Mouse (Mus musculus) midbrain, embryonic 16.5 days (tissue): ENCODE data around the gene Zfp580. TPM values are rescaled to one million over a fixed set of nuclear protein-coding genes. Genes with fewer than 3 reads are reported as not detected.
"Not testable (repeated sequence)": the region's sequence is repeated elsewhere in the genome, so short reads cannot be mapped to it uniquely, and the experiment has no call there.

Source experiments
- ATAC-seq: fragments of 200-750 bp; cut with Nextera tagmentation; 2 replicates; pipeline ENCODE4 v1.8.0; 2017; ENCODE audit warnings: moderate TSS enrichment
- H3K27ac ChIP-seq: fragments of 300-500 bp; sonication (generic); 2 replicates; pipeline ENCODE4 v1.5.1; 2014; ENCODE audit warnings: mild to moderate bottlenecking, low read length, mixed read lengths
- H3K27me3 ChIP-seq: fragments of 300-500 bp; sonication (generic); 2 replicates; pipeline ENCODE4 v1.6.1; 2014; ENCODE audit warnings: low read depth, low read length, mixed read lengths; ENCODE audit not compliant: control insufficient read depth, insufficient read depth
- H3K36me3 ChIP-seq: fragments of 300-500 bp; sonication (generic); 2 replicates; pipeline ENCODE4 v1.6.1; 2014; ENCODE audit warnings: mild to moderate bottlenecking, low read length, moderate library complexity, mixed read lengths; ENCODE audit not compliant: control insufficient read depth, insufficient read depth
- H3K4me1 ChIP-seq: fragments of 300-500 bp; sonication (generic); 2 replicates; pipeline ENCODE4 v1.6.1; 2014; ENCODE audit warnings: mild to moderate bottlenecking, low read length, mixed read lengths; ENCODE audit not compliant: control insufficient read depth, insufficient read depth
- H3K4me2 ChIP-seq: fragments of 300-500 bp; sonication (generic); 2 replicates; pipeline ENCODE4 v1.6.1; 2014; ENCODE audit warnings: mild to moderate bottlenecking, low read length, mixed read lengths
- H3K4me3 ChIP-seq: fragments of 300-500 bp; sonication (generic); 2 replicates; pipeline ENCODE4 v1.5.1; 2014; ENCODE audit warnings: low read depth, mild to moderate bottlenecking, low read length, moderate library complexity, mixed read lengths
- H3K9ac ChIP-seq: fragments of 300-500 bp; sonication (generic); 2 replicates; pipeline ENCODE4 v1.6.1; 2014; ENCODE audit warnings: low read depth, low read length, mixed read lengths
- H3K9me3 ChIP-seq: fragments of 300-500 bp; sonication (generic); replicated peaks from 2 replicates; pipeline ENCODE4 v1.6.1; 2014; ENCODE audit warnings: mild to moderate bottlenecking, low read length, mixed read lengths; ENCODE audit not compliant: control insufficient read depth, poor library complexity, severe bottlenecking
- WGBS: fragments of 180-500 bp; shearing (Covaris S2); extraction: QIAGEN DNeasy Blood & Tissue Kit; methylation state at CpG from one replicate; pipeline ENCODE4 v1.1.7; 2014; 5-methylcytosine and 5-hydroxymethylcytosine counted together
- polyA plus RNA-seq: library from polyadenylated mRNA; unstranded; fragments of >200 nt; fragmentation: Nextera tagmentation; extraction: Ambion mirVana; gene quantifications from 2 replicates; pipeline ENCODE4 v1.2.1, GENCODE M21; 2015

Gene Zfp580
- polyA plus RNA-seq, 1 experiment from 2014 or later = 117 TPM

GRCm38 (mm10) chr7:5074984-5075383 lies 23.6 kb downstream of the Zfp580 start:
- Histone ChIP-seq H3K9ac (no peak overlapping the region), H3K27me3 (no peaks in the 10 kb centered on the region), H3K4me3 (no peak overlapping the region), H3K27ac (no peak overlapping the region), H3K36me3 (peaks cover 46% of the 10 kb centered on the region), H3K9me3 (no peaks in the 10 kb centered on the region), H3K4me1 (no peaks in the 10 kb centered on the region), H3K4me2 (no peak overlapping the region)
- 96% methylated on average over 5 of the region's 5 CpGs for WGBS
- ATAC-seq = no peak

GRCm38 (mm10) chr7:5076931-5077330 lies 25.6 kb downstream of the Zfp580 start:
- ATAC-seq = no peak
- H3K36me3 ChIP-seq = peaks cover 31% of the 10 kb centered on the region

GRCm38 (mm10) chr7:5079365-5080009 lies 28.1 kb downstream of the Zfp580 start:
- peak overlapping the region; percentile 96 for H3K9ac ChIP-seq

More at GRCm38 (mm10) chr7:5076931-5077330, 25.6 kb downstream of the Zfp580 start:
- H3K9ac ChIP-seq = no peak overlapping the region
- peaks cover 11% of the 10 kb centered on the region for H3K4me1 ChIP-seq
- H3K4me3 ChIP-seq = no peak overlapping the region
- no peaks in the 10 kb centered on the region for H3K27me3 ChIP-seq
- H3K27ac ChIP-seq = no peak overlapping the region
- no peak overlapping the region for H3K4me2 ChIP-seq
- WGBS = 91% methylated on average over 2 of the region's 2 CpGs
- no peaks in the 10 kb centered on the region for H3K9me3 ChIP-seq

GRCm38 (mm10) chr7:5080010-5080751 lies 28.8 kb downstream of the Zfp580 start, which contains the start of gene Epn1:
Epn1 (plus strand) TSS chr7:5080235.
- WGBS = 1% methylated on average over 57 of the region's 81 CpGs

More at GRCm38 (mm10) chr7:5079365-5080009, 28.1 kb downstream of the Zfp580 start:
- Histone ChIP-seq H3K36me3 (peaks cover 20% of the 10 kb centered on the region), H3K4me1 (peaks cover 24% of the 10 kb centered on the region), H3K4me2 (peak overlapping the region; percentile 63), H3K27ac (peak overlapping the region; percentile 89), H3K4me3 (peak overlapping the region; percentile 99)
- ATAC-seq = peak; percentile 62
- not testable (repeated sequence) for H3K9me3 ChIP-seq, H3K27me3 ChIP-seq
- 46% methylated on average over 7 of the region's 13 CpGs for WGBS

GRCm38 (mm10) chr7:5080815-5081214 lies 29.5 kb downstream of the Zfp580 start:
- Histone ChIP-seq H3K4me2 (peak overlapping the region; percentile 63), H3K27ac (peak overlapping the region; percentile 89), H3K4me3 (peak overlapping the region; percentile 99), H3K9me3 (no peaks in the 10 kb centered on the region), H3K27me3 (no peaks in the 10 kb centered on the region), H3K4me1 (peaks cover 24% of the 10 kb centered on the region), H3K9ac (peak overlapping the region; percentile 96), H3K36me3 (peaks cover 13% of the 10 kb centered on the region)
- no peak for ATAC-seq
- WGBS = 15% methylated on average over 6 of the region's 6 CpGs

More at GRCm38 (mm10) chr7:5080010-5080751, 28.8 kb downstream of the Zfp580 start, which contains the start of gene Epn1:
- H3K4me1 ChIP-seq = peaks cover 24% of the 10 kb centered on the region
- H3K4me3 ChIP-seq = peak within 1 kb of the TSS; percentile 99
- no peaks in the 10 kb centered on the region for H3K9me3 ChIP-seq
- H3K9ac ChIP-seq = peak within 1 kb of the TSS; percentile 96
- H3K4me2 ChIP-seq = peak within 1 kb of the TSS; percentile 63
- H3K27me3 ChIP-seq = no peaks in the 10 kb centered on the region
- peak within 1 kb of the TSS; percentile 89 for H3K27ac ChIP-seq
- peaks cover 13% of the 10 kb centered on the region for H3K36me3 ChIP-seq
- peak; percentile 97 for ATAC-seq

- Histone ChIP-seq H3K4me1 (peaks cover 24% of the 10 kb centered on the region), H3K27me3 (no peaks in the 10 kb centered on the region), H3K9ac (peak overlapping the region; percentile 20; the same call in 1 of the 2 replicates), H3K4me2 (peak overlapping the region; percentile 63), H3K9me3 (no peaks in the 10 kb centered on the region), H3K4me3 (peak overlapping the region; percentile 99), H3K36me3 (peaks cover 12% of the 10 kb centered on the region), H3K27ac (no peak overlapping the region)
- ATAC-seq = no peak
- 71% methylated on average over 6 of the region's 6 CpGs for WGBS
These were observed 29.9 kb downstream of the Zfp580 start for GRCm38 (mm10) chr7:5081241-5081640.

GRCm38 (mm10) chr7:5081939-5082338 lies 30.6 kb downstream of the Zfp580 start:
- H3K4me2 ChIP-seq = no peak overlapping the region

GRCm38 (mm10) chr7:5083325-5084105 lies 32.2 kb downstream of the Zfp580 start:
- peaks cover 3% of the 10 kb centered on the region for H3K36me3 ChIP-seq
- no peak overlapping the region for H3K4me3 ChIP-seq
- peaks cover 24% of the 10 kb centered on the region for H3K4me1 ChIP-seq
- H3K9ac ChIP-seq = no peak overlapping the region
- ATAC-seq = no peak
- no peak overlapping the region for H3K27ac ChIP-seq
- H3K9me3 ChIP-seq = no peaks in the 10 kb centered on the region
- no peaks in the 10 kb centered on the region for H3K27me3 ChIP-seq
- WGBS = 94% methylated on average over 18 of the region's 18 CpGs
- no peak overlapping the region for H3K4me2 ChIP-seq

More at GRCm38 (mm10) chr7:5081939-5082338, 30.6 kb downstream of the Zfp580 start:
- no peak for ATAC-seq
- peaks cover 7% of the 10 kb centered on the region for H3K36me3 ChIP-seq
- no peak overlapping the region for H3K9ac ChIP-seq
- no peak overlapping the region for H3K4me3 ChIP-seq
- H3K4me1 ChIP-seq = peaks cover 24% of the 10 kb centered on the region
- WGBS = 100% methylated on average over 2 of the region's 2 CpGs
- no peak overlapping the region for H3K27ac ChIP-seq
- no peaks in the 10 kb centered on the region for H3K27me3 ChIP-seq
- H3K9me3 ChIP-seq = no peaks in the 10 kb centered on the region
